Mouse (Mus musculus) ES-Bruce4 (cell line): ENCODE measurements at regions not wholly inside any gene's neighbourhood (a gene's known extent, or its start where the extent isn't known, plus 50 kb on each side); places are given as distances from the start of the nearest gene placed in this dataset.

ENCODE experiments used
- CTCF ChIP-seq: IDR thresholded peaks from one replicate; pipeline ENCODE4 v1.8.1; 2011; ENCODE audit warnings: low read depth, low read length
- POLR2A ChIP-seq: IDR thresholded peaks from one replicate; pipeline ENCODE4 v1.8.1; 2011; ENCODE audit warnings: low read length; ENCODE audit not compliant: insufficient read depth

GRCm38 (mm10) chr3:128081430-128081829 lies 185.3 kb upstream of the Fam241a start:
- no peak for TF ChIP-seq POLR2A
- no peak for TF ChIP-seq CTCF
